Comparison of ENCODE assay signal across 10 mouse cellular contexts in genomic region chr3:89147979-89148311, GRCm38 (mm10). TPM values are rescaled to one million over a fixed set of nuclear protein-coding genes. Genes with fewer than 3 reads are reported as not detected.
DNase-seq lines count a peak whose midpoint lies in the region; ATAC-seq and TF ChIP-seq lines count a peak whose summit lies in the region.
"Had no signal": no experiment of that assay in that cellular context is flagged by ENCODE, and none has a peak within 500 bp of the region (broad histone marks: within the 10 kb centered on the region; RNA-seq: fewer than 3 reads in every experiment).

No protein-coding gene starts in this region.

- H3K9me3 ChIP-seq in heart, embryonic 10.5 days, result no peaks in the 10 kb centered on the region
- no peaks in the 10 kb centered on the region for H3K9me3 ChIP-seq in lung, postnatal 0 days (ENCODE audit: low read length)
- H3K9me3 ChIP-seq in intestine, embryonic 14.5 days (ENCODE audit: control insufficient read depth, low read length), result no peaks in the 10 kb centered on the region
- H3K9me3 ChIP-seq in neural tube, embryonic 13.5 days, result no peaks in the 10 kb centered on the region

- no peaks in the 10 kb centered on the region for H3K36me3 ChIP-seq in heart, embryonic 10.5 days
- no peaks in the 10 kb centered on the region for H3K36me3 ChIP-seq in lung, postnatal 0 days (ENCODE audit: insufficient read depth, low read length)
- no peaks in the 10 kb centered on the region for H3K36me3 ChIP-seq in intestine, embryonic 14.5 days (ENCODE audit: control insufficient read depth, insufficient read depth, low read length)
- H3K36me3 ChIP-seq in neural tube, embryonic 13.5 days, result peaks cover 30% of the 10 kb centered on the region; the same call in 1 of the 2 replicates

- peak overlapping the region; percentile 17 for H3K27ac ChIP-seq in heart, embryonic 10.5 days
- no peak overlapping the region for H3K27ac ChIP-seq in lung, postnatal 0 days (ENCODE audit: low read length)
- no peak overlapping the region for H3K27ac ChIP-seq in intestine, embryonic 14.5 days (ENCODE audit: low read depth)
- no peak overlapping the region for H3K27ac ChIP-seq in neural tube, embryonic 13.5 days (replicated peaks)

- H3K9ac ChIP-seq in lung, postnatal 0 days (replicated peaks; ENCODE audit: low read depth), result no peak overlapping the region
- H3K9ac ChIP-seq in intestine, embryonic 14.5 days (ENCODE audit: low read length), result peak overlapping the region; percentile 25; the same call in 1 of the 2 replicates
- no peak overlapping the region for H3K9ac ChIP-seq in neural tube, embryonic 13.5 days

- H3K4me3 ChIP-seq in heart, embryonic 10.5 days, result peak overlapping the region; percentile 50
- peak overlapping the region; percentile 17; the same call in 1 of the 2 replicates for H3K4me3 ChIP-seq in lung, postnatal 0 days (ENCODE audit: low read depth, low read length)
- H3K4me3 ChIP-seq in intestine, embryonic 14.5 days (ENCODE audit: low read depth, low read length), result peak overlapping the region; percentile 13; the same call in 1 of the 2 replicates
- no peak overlapping the region for H3K4me3 ChIP-seq in neural tube, embryonic 13.5 days

- intact Hi-C loops in heart, postnatal 10 days (cut with DNase I), result no loop called here
- intact Hi-C loops in left cerebral cortex, postnatal 10 days (cut with DNase I), result no loop called here

- ATAC-seq in lung, postnatal 0 days, result peak; percentile 40
- peak; percentile 37 for ATAC-seq in intestine, embryonic 14.5 days (replicated peaks; ENCODE audit: low FRiP score, low TSS enrichment, low read depth)
- ATAC-seq in neural tube, embryonic 13.5 days (ENCODE audit: low read depth), result no peak
- ATAC-seq: inflammation-experienced regulatory T-cells, adult 6 months had no signal

- peaks cover 20% of the 10 kb centered on the region for H3K4me1 ChIP-seq in heart, embryonic 10.5 days
- H3K4me1 ChIP-seq in lung, postnatal 0 days (ENCODE audit: insufficient read depth, low read depth, low read length), result no peaks in the 10 kb centered on the region
- H3K4me1 ChIP-seq in intestine, embryonic 14.5 days (replicated peaks; ENCODE audit: control insufficient read depth, insufficient read depth, low read length), result no peaks in the 10 kb centered on the region
- H3K4me1 ChIP-seq in neural tube, embryonic 13.5 days (replicated peaks), result peaks cover 11% of the 10 kb centered on the region; the same call in 1 of the 2 replicates

- TF ChIP-seq CTCF in lung, postnatal 0 days (IDR thresholded peaks at IDR 0.05), result no peak

- peaks cover 87% of the 10 kb centered on the region for H3K27me3 ChIP-seq in heart, embryonic 10.5 days (ENCODE audit: insufficient read depth, poor library complexity, severe bottlenecking)
- 0 out of 2 replicates have a peak, but pooled peaks cover 4% of the 10 kb centered on the region for H3K27me3 ChIP-seq in lung, postnatal 0 days (replicated peaks; ENCODE audit: insufficient read depth, low read length)
- 0 out of 2 replicates have a peak, but pooled peaks cover 15% of the 10 kb centered on the region for H3K27me3 ChIP-seq in intestine, embryonic 14.5 days (replicated peaks; ENCODE audit: control insufficient read depth, insufficient read depth, low read length)
- H3K27me3 ChIP-seq in neural tube, embryonic 13.5 days, result peaks cover 24% of the 10 kb centered on the region
- H3K27me3 ChIP-seq: CH12.LX had no signal

- H3K4me2 ChIP-seq in lung, postnatal 0 days (replicated peaks; ENCODE audit: low read depth, low read length), result peak overlapping the region; percentile 49
- H3K4me2 ChIP-seq in intestine, embryonic 14.5 days (ENCODE audit: low read length), result peak overlapping the region; percentile 55
- H3K4me2 ChIP-seq in neural tube, embryonic 13.5 days, result peak overlapping the region; percentile 34; the same call in 1 of the 2 replicates

- no peak for TF ChIP-seq EP300 in lung, postnatal 0 days (IDR thresholded peaks at IDR 0.05)

- WGBS in heart, embryonic 10.5 days, result 14% methylated on average over 15 of the region's 15 CpGs
- 10% methylated on average over 15 of the region's 15 CpGs for WGBS in lung, postnatal 0 days
- WGBS in intestine, embryonic 14.5 days, result 7% methylated on average over 15 of the region's 15 CpGs
- 18% methylated on average over 15 of the region's 15 CpGs for WGBS in neural tube, embryonic 13.5 days

- no peak for DNase-seq in heart, embryonic 10.5 days (ENCODE audit: low spot score)
- DNase-seq in heart, postnatal 10 days, result no peak
- no peak for DNase-seq in lung, postnatal 0 days (ENCODE audit: low spot score)
- DNase-seq in lung, postnatal 25 days (ENCODE audit: low spot score), result no peak
- no peak for DNase-seq in intestine, embryonic 14.5 days (ENCODE audit: low spot score)
- no peak for DNase-seq in left cerebral cortex, postnatal 10 days (ENCODE audit: extremely low spot score in 1 of 2, low spot score in 2 of 2)
- no peak for DNase-seq in left cerebral cortex, adult 8-10 months (ENCODE audit: low spot score in 2 of 2)

RNA-seq across cellular contexts. Expression of gene Pklr, which starts 12.0 kb away (rescaled TPM):
- polyA plus RNA-seq in heart, embryonic 10.5 days (2016; fragmentation: Nextera tagmentation; extraction: Ambion mirVana), result 12.4 and 14.7 TPM in 2 replicates
- total RNA-seq in heart, postnatal 10 days (2021), result not detected
- 0.14 and 0.32 TPM in 2 replicates for polyA plus RNA-seq in lung, postnatal 0 days (2015; fragmentation: Nextera tagmentation; extraction: Ambion mirVana)
- 13.3 and 15.8 TPM in 2 replicates for polyA plus RNA-seq in intestine, embryonic 14.5 days (2014; fragmentation: Nextera tagmentation; extraction: Ambion mirVana)
- 0.14 and 0.46 TPM in 2 replicates for polyA plus RNA-seq in neural tube, embryonic 13.5 days (2015; fragmentation: Nextera tagmentation; extraction: Ambion mirVana)
- total RNA-seq in left cerebral cortex, postnatal 10 days (2021), result not detected
- total RNA-seq in left cerebral cortex, adult 8-10 months (2022), result not detected
- total RNA-seq: CH12.LX had no signal
- polyA plus RNA-seq: inflammation-experienced regulatory T-cells, adult 6 months had no signal

RNA-seq across cellular contexts. Expression of gene Hcn3, which starts 12.1 kb away (rescaled TPM):
- 0.77 and 0.85 TPM in 2 replicates for polyA plus RNA-seq in heart, embryonic 10.5 days (2016; fragmentation: Nextera tagmentation; extraction: Ambion mirVana)
- total RNA-seq in heart, postnatal 10 days (2021), result under 1 TPM; 0.19 to 0.60 TPM
- polyA plus RNA-seq in lung, postnatal 0 days (2015; fragmentation: Nextera tagmentation; extraction: Ambion mirVana), result 0.19 and 0.31 TPM in 2 replicates
- 1.8 and 2.5 TPM in 2 replicates for polyA plus RNA-seq in intestine, embryonic 14.5 days (2014; fragmentation: Nextera tagmentation; extraction: Ambion mirVana)
- polyA plus RNA-seq in neural tube, embryonic 13.5 days (2015; fragmentation: Nextera tagmentation; extraction: Ambion mirVana), result 34.6 and 35.6 TPM in 2 replicates
- total RNA-seq in left cerebral cortex, postnatal 10 days (2021), result 10 to 100 TPM; 37.0 to 48.6 TPM
- 10 to 100 TPM; 12.3 to 18.2 (median 17.0) TPM for total RNA-seq in left cerebral cortex, adult 8-10 months (2022)

RNA-seq across cellular contexts. Expression of gene Clk2, which starts 16.6 kb away (rescaled TPM):
- 18.4 and 32.2 TPM in 2 replicates for polyA plus RNA-seq in heart, embryonic 10.5 days (2016; fragmentation: Nextera tagmentation; extraction: Ambion mirVana)
- total RNA-seq in heart, postnatal 10 days (2021), result 10 to 100 TPM; 26.6 to 26.7 TPM
- 16.2 and 17.7 TPM in 2 replicates for polyA plus RNA-seq in lung, postnatal 0 days (2015; fragmentation: Nextera tagmentation; extraction: Ambion mirVana)
- polyA plus RNA-seq in intestine, embryonic 14.5 days (2014; fragmentation: Nextera tagmentation; extraction: Ambion mirVana), result 24.9 and 25.3 TPM in 2 replicates
- 27.5 and 30.6 TPM in 2 replicates for polyA plus RNA-seq in neural tube, embryonic 13.5 days (2015; fragmentation: Nextera tagmentation; extraction: Ambion mirVana)
- total RNA-seq in left cerebral cortex, postnatal 10 days (2021), result 10 to 100 TPM; 42.3 to 47.3 TPM
- total RNA-seq in left cerebral cortex, adult 8-10 months (2022), result 10 to 100 TPM; 41.2 to 45.3 (median 42.5) TPM

RNA-seq across cellular contexts. Expression of gene Scamp3, which starts 29.3 kb away (rescaled TPM):
- polyA plus RNA-seq in heart, embryonic 10.5 days (2016; fragmentation: Nextera tagmentation; extraction: Ambion mirVana), result 104 and 115 TPM in 2 replicates
- 10 to 100 TPM; 49.4 to 49.6 TPM for total RNA-seq in heart, postnatal 10 days (2021)
- polyA plus RNA-seq in lung, postnatal 0 days (2015; fragmentation: Nextera tagmentation; extraction: Ambion mirVana), result 89.6 and 94.2 TPM in 2 replicates
- 98.1 and 101 TPM in 2 replicates for polyA plus RNA-seq in intestine, embryonic 14.5 days (2014; fragmentation: Nextera tagmentation; extraction: Ambion mirVana)
- polyA plus RNA-seq in neural tube, embryonic 13.5 days (2015; fragmentation: Nextera tagmentation; extraction: Ambion mirVana), result 129 and 135 TPM in 2 replicates
- total RNA-seq in left cerebral cortex, postnatal 10 days (2021), result 10 to 100 TPM; 80.5 to 81.1 TPM
- 10 to 100 TPM; 58.5 to 69.8 (median 63.9) TPM for total RNA-seq in left cerebral cortex, adult 8-10 months (2022)

RNA-seq across cellular contexts. Expression of gene Fam189b, which starts 35.0 kb away (rescaled TPM):
- polyA plus RNA-seq in heart, embryonic 10.5 days (2016; fragmentation: Nextera tagmentation; extraction: Ambion mirVana), result 16.4 and 21.0 TPM in 2 replicates
- 1 to 10 TPM; 7.9 to 8.3 TPM for total RNA-seq in heart, postnatal 10 days (2021)
- polyA plus RNA-seq in lung, postnatal 0 days (2015; fragmentation: Nextera tagmentation; extraction: Ambion mirVana), result 6.6 and 8.4 TPM in 2 replicates
- polyA plus RNA-seq in intestine, embryonic 14.5 days (2014; fragmentation: Nextera tagmentation; extraction: Ambion mirVana), result 27.6 and 29.3 TPM in 2 replicates
- polyA plus RNA-seq in neural tube, embryonic 13.5 days (2015; fragmentation: Nextera tagmentation; extraction: Ambion mirVana), result 38.9 and 49.9 TPM in 2 replicates
- total RNA-seq in left cerebral cortex, postnatal 10 days (2021), result 10 to 100 TPM; 59.6 to 66.2 TPM
- total RNA-seq in left cerebral cortex, adult 8-10 months (2022), result 10 to 100 TPM; 47.2 to 58.2 (median 52.3) TPM

Comparison
In these comparisons a context has a peak if more than half of its experiments do, and no peak if none do; other contexts are left out.
1. RNA of gene Hcn3, which starts 12.1 kb away (polyA plus RNA-seq): 34.6 to 35.6 TPM in neural tube, embryonic 13.5 days; 1.8 to 2.5 TPM in intestine, embryonic 14.5 days, 0.77 to 0.85 TPM in heart, embryonic 10.5 days and 0.19 to 0.31 TPM in lung, postnatal 0 days; every median in the first group is over 10 times any median in the second.
2. Peak in every context shown above with its lines, with median percentiles within 50 percentile points of each other: H3K4me2 ChIP-seq.